Mouse (Mus musculus): Measurements from ENCODE around the gene Zmat5. TPM values are rescaled to one million over a fixed set of nuclear protein-coding genes. Genes with fewer than 3 reads are reported as not detected.

Gene Zmat5
- total and polyA plus RNA-seq, 3 experiments: 22.2 to 36.2 (median 26.3) TPM

DNA sequence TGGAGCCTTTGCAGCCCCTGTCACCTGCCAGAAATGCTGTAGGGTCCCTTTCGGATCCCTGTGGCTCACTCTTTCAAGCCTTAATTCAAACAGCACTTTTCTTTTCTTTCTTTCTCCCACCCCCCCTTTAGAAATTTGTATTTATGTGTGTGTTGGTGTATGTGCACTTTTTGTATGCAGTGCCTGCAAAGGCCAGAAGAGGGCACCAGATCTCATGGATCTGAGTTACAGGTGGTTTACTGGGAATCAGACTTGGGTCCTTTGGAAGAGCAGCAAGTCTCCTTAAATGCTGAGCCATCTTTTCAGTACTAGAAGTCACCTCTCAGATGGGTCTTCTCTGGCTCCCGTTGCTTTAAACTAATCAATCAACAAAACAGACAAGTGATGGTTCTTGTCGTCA is 49.6 kb downstream of the Zmat5 start:
- Histone ChIP-seq H3K4me1 (ENCODE audit: control insufficient read depth, insufficient read depth, low read length) (no peaks in the 10 kb centered on the region), H3K27me3 (ENCODE audit: control insufficient read depth, insufficient read depth, low read length) (peaks cover 4% of the 10 kb centered on the region; the same call in 1 of the 2 replicates), H3K36me3 (ENCODE audit: control insufficient read depth, insufficient read depth, low read length) (no peaks in the 10 kb centered on the region), H3K9ac (ENCODE audit: low read depth, low read length) (no peak overlapping the region), H3K27ac (no peak overlapping the region), H3K4me3 (no peak overlapping the region), H3K79me2 (replicated peaks; ENCODE audit: control insufficient read depth, insufficient read depth, low read length) (no peaks in the 10 kb centered on the region)
- DNase-seq: no peak
- 93% methylated on average over 3 of the region's 3 CpGs for WGBS
- intact Hi-C loops (cut with DNase I): no loop called here
- TF ChIP-seq POLR2A (IDR thresholded peaks at IDR 0.05; ENCODE audit: insufficient read depth, low read depth, low read length) (no peak), CTCF (IDR thresholded peaks at IDR 0.05) (peak; percentile 21; the same call in 1 of the 2 replicates), EP300 (IDR thresholded peaks at IDR 0.05; ENCODE audit: insufficient read depth, low read depth, low read length) (no peak)

DNA sequence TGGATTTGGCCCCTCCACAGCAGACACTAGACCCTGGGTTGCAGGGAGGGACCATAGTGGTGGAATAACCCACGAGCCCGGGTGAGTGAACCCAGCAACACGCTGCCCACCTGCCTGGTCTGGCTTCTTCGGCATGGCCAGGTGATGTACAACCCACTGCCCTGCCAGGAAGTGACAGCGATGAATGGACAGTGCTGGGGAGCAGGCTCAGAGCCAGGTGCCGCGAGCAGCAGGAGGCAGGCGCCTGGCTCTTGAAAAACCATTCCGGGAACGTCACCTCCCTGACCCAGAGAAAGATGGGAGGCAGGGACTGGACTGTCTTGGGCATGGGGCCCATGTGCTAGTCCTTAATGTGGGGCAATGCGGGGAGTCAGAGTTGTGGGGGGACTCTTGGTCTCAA is 50.4 kb downstream of the Zmat5 start:
- H3K4me3 ChIP-seq: no peak overlapping the region
- H3K4me1 ChIP-seq (ENCODE audit: control insufficient read depth, insufficient read depth, low read length): no peaks in the 10 kb centered on the region
- H3K9ac ChIP-seq (ENCODE audit: low read depth, low read length): no peak overlapping the region
- intact Hi-C loops (cut with DNase I): no loop called here
- H3K27ac ChIP-seq: no peak overlapping the region
- TF ChIP-seq CTCF (IDR thresholded peaks at IDR 0.05) (no peak), EP300 (IDR thresholded peaks at IDR 0.05; ENCODE audit: insufficient read depth, low read depth, low read length) (no peak), POLR2A (IDR thresholded peaks at IDR 0.05; ENCODE audit: insufficient read depth, low read depth, low read length) (no peak)
- no peak for DNase-seq
- H3K36me3 ChIP-seq (ENCODE audit: control insufficient read depth, insufficient read depth, low read length): no peaks in the 10 kb centered on the region
- WGBS: 66% methylated on average over 11 of the region's 11 CpGs
- peaks cover 3% of the 10 kb centered on the region; the same call in 1 of the 2 replicates for H3K27me3 ChIP-seq (ENCODE audit: control insufficient read depth, insufficient read depth, low read length)
- H3K79me2 ChIP-seq (replicated peaks; ENCODE audit: control insufficient read depth, insufficient read depth, low read length): no peaks in the 10 kb centered on the region

DNA sequence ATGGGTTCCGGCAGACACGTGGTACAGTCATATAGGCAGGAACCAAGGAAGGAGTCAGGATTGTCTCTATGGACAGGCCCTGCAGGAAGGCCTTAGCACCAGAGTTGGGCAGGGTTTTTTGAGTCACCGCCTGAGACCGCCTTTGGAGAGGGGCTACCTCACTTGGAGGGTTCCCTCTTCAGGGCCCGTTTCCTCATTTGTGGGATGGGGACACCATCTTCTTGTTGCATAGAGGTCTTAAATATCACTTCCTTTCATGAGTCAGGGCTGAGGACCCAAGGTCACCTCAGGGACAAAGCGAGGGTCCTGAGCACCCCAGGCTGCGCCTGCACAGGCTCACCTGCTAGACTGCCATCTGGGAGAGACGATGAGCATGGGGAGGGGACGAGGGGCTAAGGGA is 52.0 kb downstream of the Zmat5 start:
- Histone ChIP-seq H3K9ac (ENCODE audit: low read depth, low read length) (no peak overlapping the region), H3K27ac (no peak overlapping the region), H3K79me2 (replicated peaks; ENCODE audit: control insufficient read depth, insufficient read depth, low read length) (no peaks in the 10 kb centered on the region), H3K4me3 (no peak overlapping the region), H3K36me3 (ENCODE audit: control insufficient read depth, insufficient read depth, low read length) (no peaks in the 10 kb centered on the region), H3K4me1 (ENCODE audit: control insufficient read depth, insufficient read depth, low read length) (no peaks in the 10 kb centered on the region), H3K27me3 (ENCODE audit: control insufficient read depth, insufficient read depth, low read length) (peaks cover 2% of the 10 kb centered on the region; the same call in 1 of the 2 replicates)
- TF ChIP-seq EP300 (IDR thresholded peaks at IDR 0.05; ENCODE audit: insufficient read depth, low read depth, low read length): no peak
- TF ChIP-seq CTCF (IDR thresholded peaks at IDR 0.05): no peak
- no peak for TF ChIP-seq POLR2A (IDR thresholded peaks at IDR 0.05; ENCODE audit: insufficient read depth, low read depth, low read length)
- intact Hi-C loops (cut with DNase I): no loop called here
- DNase-seq: no peak
- 78% methylated on average over 9 of the region's 9 CpGs for WGBS

DNA sequence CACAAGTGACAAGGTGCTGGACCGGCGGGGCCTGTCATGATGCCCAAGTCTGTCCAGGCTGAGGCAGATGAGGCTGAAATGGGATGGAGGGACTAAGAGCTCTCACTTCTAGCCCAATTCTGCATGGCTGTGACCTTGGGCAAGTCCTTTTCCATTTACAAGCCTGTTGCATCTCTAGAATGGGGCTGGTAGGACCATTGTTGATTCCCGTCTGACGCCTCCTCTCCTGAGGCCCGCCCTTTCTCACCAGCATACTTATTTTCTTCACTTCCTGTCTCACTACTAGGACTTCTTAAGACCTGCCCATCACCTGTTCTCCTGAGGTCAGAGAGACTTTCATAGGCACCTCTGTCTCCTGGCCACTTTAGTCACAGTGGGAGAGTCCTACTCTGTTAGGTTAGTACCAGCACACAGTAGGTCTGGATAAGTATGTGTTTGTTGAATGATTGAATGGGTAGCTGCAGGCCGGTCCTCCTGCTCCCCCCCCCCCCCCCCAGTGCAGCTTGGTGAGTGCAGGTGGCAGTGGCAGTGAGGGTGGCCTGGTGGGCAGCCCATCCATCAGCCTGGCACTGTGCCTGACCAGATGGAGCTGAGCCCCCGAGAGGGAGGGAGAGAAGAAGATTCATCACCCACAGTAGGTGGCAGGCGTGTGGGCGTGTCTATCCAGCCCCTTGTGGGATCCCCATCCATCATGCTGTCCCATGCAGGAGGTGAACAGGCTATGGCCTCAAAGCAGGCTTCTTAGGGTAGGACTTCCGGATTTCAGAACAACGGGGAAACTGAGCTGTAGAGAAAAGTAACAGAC is 52.7 kb downstream of the Zmat5 start:
- Histone ChIP-seq H3K27ac (no peak overlapping the region), H3K4me1 (ENCODE audit: control insufficient read depth, insufficient read depth, low read length) (no peaks in the 10 kb centered on the region), H3K79me2 (replicated peaks; ENCODE audit: control insufficient read depth, insufficient read depth, low read length) (no peaks in the 10 kb centered on the region), H3K4me3 (no peak overlapping the region), H3K27me3 (ENCODE audit: control insufficient read depth, insufficient read depth, low read length) (peaks cover 2% of the 10 kb centered on the region; the same call in 1 of the 2 replicates), H3K9ac (ENCODE audit: low read depth, low read length) (no peak overlapping the region), H3K36me3 (ENCODE audit: control insufficient read depth, insufficient read depth, low read length) (no peaks in the 10 kb centered on the region)
- 60% methylated on average over 11 of the region's 11 CpGs for WGBS
- no peak for DNase-seq
- intact Hi-C loops (cut with DNase I): no loop called here
- TF ChIP-seq POLR2A (IDR thresholded peaks at IDR 0.05; ENCODE audit: insufficient read depth, low read depth, low read length) (no peak), CTCF (IDR thresholded peaks at IDR 0.05) (no peak), EP300 (IDR thresholded peaks at IDR 0.05; ENCODE audit: insufficient read depth, low read depth, low read length) (no peak)

DNA sequence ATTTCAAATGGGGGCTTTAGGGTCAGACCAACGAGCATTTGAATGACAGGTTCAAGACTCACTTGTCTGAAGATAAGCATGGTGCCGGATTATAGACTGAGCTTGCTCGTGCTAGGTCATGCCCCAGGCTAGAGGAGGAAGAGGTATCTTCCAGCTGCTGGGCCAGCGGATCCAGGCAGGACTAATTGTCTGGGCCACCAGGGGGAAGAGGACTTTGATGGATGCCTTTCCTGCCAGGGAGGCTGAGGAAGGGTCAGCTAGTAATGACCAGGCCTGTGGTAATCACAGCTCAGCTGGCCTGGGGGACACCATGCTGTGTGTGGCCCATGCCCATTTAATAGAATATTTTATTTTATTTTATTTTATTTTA is 53.3 kb downstream of the Zmat5 start:
- 48% methylated on average over 4 of the region's 4 CpGs for WGBS
- TF ChIP-seq CTCF (IDR thresholded peaks at IDR 0.05) (no peak), POLR2A (IDR thresholded peaks at IDR 0.05; ENCODE audit: insufficient read depth, low read depth, low read length) (no peak), EP300 (IDR thresholded peaks at IDR 0.05; ENCODE audit: insufficient read depth, low read depth, low read length) (no peak)
- no peaks in the 10 kb centered on the region; the same call in 1 of the 2 replicates for H3K27me3 ChIP-seq (ENCODE audit: control insufficient read depth, insufficient read depth, low read length)
- H3K4me3 ChIP-seq: no peak overlapping the region
- no peaks in the 10 kb centered on the region for H3K79me2 ChIP-seq (replicated peaks; ENCODE audit: control insufficient read depth, insufficient read depth, low read length)
- no peak for DNase-seq
- H3K27ac ChIP-seq: no peak overlapping the region
- intact Hi-C loops (cut with DNase I): no loop called here
- no peak overlapping the region for H3K9ac ChIP-seq (ENCODE audit: low read depth, low read length)
- H3K4me1 ChIP-seq (ENCODE audit: control insufficient read depth, insufficient read depth, low read length): no peaks in the 10 kb centered on the region
- no peaks in the 10 kb centered on the region for H3K36me3 ChIP-seq (ENCODE audit: control insufficient read depth, insufficient read depth, low read length)

DNA sequence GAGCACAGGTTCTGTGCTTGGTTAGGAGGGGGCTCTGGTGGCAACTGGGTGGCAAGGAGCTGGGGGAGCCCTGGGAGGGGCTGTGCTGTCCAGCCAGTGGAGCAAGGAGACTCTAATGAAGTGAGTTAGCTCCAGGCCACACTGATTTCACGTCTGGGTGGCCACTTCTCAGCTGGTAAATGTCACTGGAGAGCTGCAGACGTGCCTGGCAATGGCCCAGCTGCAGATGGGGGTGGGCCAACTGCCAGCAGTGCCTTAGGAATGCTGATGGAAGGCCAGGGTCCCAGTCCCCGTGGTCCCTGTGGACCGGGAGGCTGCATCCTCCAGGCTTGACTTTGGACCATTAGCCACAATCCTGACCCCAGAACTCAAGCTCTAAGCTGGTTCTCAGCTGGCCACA is 56.0 kb downstream of the Zmat5 start:
- DNase-seq: peak; percentile 42 to 49

More for the DNA sequence above, 56.0 kb downstream of the Zmat5 start:
- Histone ChIP-seq H3K27me3 (ENCODE audit: control insufficient read depth, insufficient read depth, low read length) (no peaks in the 10 kb centered on the region; the same call in 1 of the 2 replicates), H3K9ac (ENCODE audit: low read depth, low read length) (no peak overlapping the region), H3K36me3 (ENCODE audit: control insufficient read depth, insufficient read depth, low read length) (no peaks in the 10 kb centered on the region), H3K27ac (no peak overlapping the region), H3K79me2 (replicated peaks; ENCODE audit: control insufficient read depth, insufficient read depth, low read length) (no peaks in the 10 kb centered on the region), H3K4me1 (ENCODE audit: control insufficient read depth, insufficient read depth, low read length) (no peaks in the 10 kb centered on the region), H3K4me3 (no peak overlapping the region)
- intact Hi-C loops (cut with DNase I): no loop called here
- WGBS: 12% methylated on average over 4 of the region's 4 CpGs
- TF ChIP-seq EP300 (IDR thresholded peaks at IDR 0.05; ENCODE audit: insufficient read depth, low read depth, low read length) (no peak), POLR2A (IDR thresholded peaks at IDR 0.05; ENCODE audit: insufficient read depth, low read depth, low read length) (no peak), CTCF (IDR thresholded peaks at IDR 0.05) (no peak)
